Mouse (Mus musculus): ENCODE data around the gene Fam117b.

The Fam117b gene

GRCm38 (mm10) chr1:59967291-59967690 lies 54.5 kb downstream of the Fam117b start:
- DNase-seq (ENCODE audit: extremely low read depth, low read depth), result no peak

- DNase-seq (ENCODE audit: extremely low read depth, low read depth), result no peak
Measured at GRCm38 (mm10) chr1:59986626-59987025, 73.8 kb downstream of the Fam117b start.

- DNase-seq (ENCODE audit: extremely low read depth, low read depth), result no peak
Measured at GRCm38 (mm10) chr1:59987399-59988040, 74.7 kb downstream of the Fam117b start.

- no peak for DNase-seq (ENCODE audit: extremely low read depth, low read depth)
Measured at GRCm38 (mm10) chr1:59995646-59996045, 82.8 kb downstream of the Fam117b start.

- no peak for DNase-seq (ENCODE audit: extremely low read depth, low read depth)
Measured at GRCm38 (mm10) chr1:59997352-59997751, 84.5 kb downstream of the Fam117b start.

- DNase-seq (ENCODE audit: extremely low read depth, low read depth), result peak; percentile 28
Measured at GRCm38 (mm10) chr1:60000319-60000718, 87.5 kb downstream of the Fam117b start.

- DNase-seq (ENCODE audit: extremely low read depth, low read depth), result no peak
Measured at GRCm38 (mm10) chr1:60007337-60007736, 94.5 kb downstream of the Fam117b start.

GRCm38 (mm10) chr1:60008743-60009142 lies 95.9 kb downstream of the Fam117b start:
- no peak for DNase-seq (ENCODE audit: extremely low read depth, low read depth)

- DNase-seq (ENCODE audit: extremely low read depth, low read depth), result no peak
Measured at GRCm38 (mm10) chr1:60013779-60014178, 101.0 kb downstream of the Fam117b start.

GRCm38 (mm10) chr1:60015511-60015910 lies 102.7 kb downstream of the Fam117b start:
- DNase-seq (ENCODE audit: extremely low read depth, low read depth), result no peak

GRCm38 (mm10) chr1:60016136-60016611 lies 103.4 kb downstream of the Fam117b start:
- DNase-seq (ENCODE audit: extremely low read depth, low read depth), result peak; percentile 60

- DNase-seq (ENCODE audit: extremely low read depth, low read depth), result peak; percentile 97
Measured at GRCm38 (mm10) chr1:60017031-60017469, 104.2 kb downstream of the Fam117b start.

All from MEL-GATA-1-ER (cell line).